Mouse (Mus musculus): ENCODE measurements around the gene Cldn19. TPM values are rescaled to one million over a fixed set of nuclear protein-coding genes. Genes with fewer than 3 reads are reported as not detected.

Gene Cldn19
- polyA plus RNA-seq, 1 experiment from 2014 or later = 7.1 TPM

- in situ Hi-C loops (cut with MboI; ENCODE audit: low pct_unique_long_range_greater_than_20kb) = no loop called here
- ATAC-seq = no peak
- ChIA-PET POLR2A (no interaction called here), CTCF (interaction anchor here (1.2 to 2.2 kb wide), 6 partner anchors 9 to 396 kb away, joined by 3 to 11 read pairs (median 3); no protein-coding TSS in a partner anchor)
- no peaks in the 10 kb centered on the region for H3K27me3 ChIP-seq
- TF ChIP-seq CTCF (IDR thresholded peaks at IDR 0.05) = no peak
- DNase-seq (ENCODE audit: low read depth, low spot score) = no peak
These were observed 16.6 kb upstream of the Cldn19 start for GRCm38 (mm10) chr4:119238661-119239060.

GRCm38 (mm10) chr4:119239181-119239682, 16.0 kb upstream of the Cldn19 start:
- DNase-seq (ENCODE audit: low read depth, low spot score) (no peak), ATAC-seq (peak; percentile 44)
- H3K27me3 ChIP-seq = no peaks in the 10 kb centered on the region
- in situ Hi-C loops (cut with MboI; ENCODE audit: low pct_unique_long_range_greater_than_20kb) = no loop called here
- POLR2A ChIA-PET = no interaction called here
- CTCF ChIA-PET = interaction anchor here (0.9 to 2.2 kb wide), 8 partner anchors 8 to 395 kb away, joined by 3 to 11 read pairs (median 3); no protein-coding TSS in a partner anchor
- no peak for TF ChIP-seq CTCF (IDR thresholded peaks at IDR 0.05)

GRCm38 (mm10) chr4:119241664-119242063, 13.6 kb upstream of the Cldn19 start:
- ChIA-PET POLR2A (no interaction called here), CTCF (interaction anchor here (1.1 kb wide), 1 partner anchor 100 kb away, joined by 4 read pairs; no protein-coding TSS in a partner anchor)
- ATAC-seq = no peak
- in situ Hi-C loops (cut with MboI; ENCODE audit: low pct_unique_long_range_greater_than_20kb) = loop anchor here (5.0 to 10.0 kb wide), 3 partner anchors 176 to 423 kb away; partner anchors contain the start of genes Ccdc30, Foxj3 and Frg2f1
- TF ChIP-seq CTCF (IDR thresholded peaks at IDR 0.05) = no peak
- H3K27me3 ChIP-seq = no peaks in the 10 kb centered on the region
- no peak for DNase-seq (ENCODE audit: low read depth, low spot score)

- ATAC-seq = no peak
- DNase-seq (ENCODE audit: low read depth, low spot score) = no peak
- H3K27me3 ChIP-seq = no peaks in the 10 kb centered on the region
- ChIA-PET CTCF (no interaction called here), POLR2A (no interaction called here)
- in situ Hi-C loops (cut with MboI; ENCODE audit: low pct_unique_long_range_greater_than_20kb) = loop anchor here (5.0 to 10.0 kb wide), 3 partner anchors 175 to 422 kb away; partner anchors contain the start of genes Ccdc30, Foxj3 and Frg2f1
- no peak for TF ChIP-seq CTCF (IDR thresholded peaks at IDR 0.05)
These were observed 12.6 kb upstream of the Cldn19 start for GRCm38 (mm10) chr4:119242571-119242970.

GRCm38 (mm10) chr4:119244468-119245240, 10.6 kb upstream of the Cldn19 start:
- POLR2A ChIA-PET = interaction anchor here (1.4 to 1.6 kb wide), 2 partner anchors 10 to 13 kb away, joined by 3 to 4 read pairs; no protein-coding TSS in a partner anchor
- in situ Hi-C loops (cut with MboI; ENCODE audit: low pct_unique_long_range_greater_than_20kb) = loop anchor here (5.0 to 10.0 kb wide), 5 partner anchors 48 to 420 kb away; partner anchors contain the start of genes Ccdc30, Foxj3, Frg2f1 and Ybx1
- CTCF ChIA-PET = interaction anchor here (0.7 to 2.3 kb wide), 4 partner anchors 10 to 93 kb away, joined by 3 to 5 read pairs (median 3); no protein-coding TSS in a partner anchor
- H3K27me3 ChIP-seq = no peaks in the 10 kb centered on the region
- no peak for DNase-seq (ENCODE audit: low read depth, low spot score)
- ATAC-seq = no peak
- no peak for TF ChIP-seq CTCF (IDR thresholded peaks at IDR 0.05)

GRCm38 (mm10) chr4:119245556-119245955, 9.7 kb upstream of the Cldn19 start:
- TF ChIP-seq CTCF (IDR thresholded peaks at IDR 0.05) = no peak

GRCm38 (mm10) chr4:119245961-119246360, 9.3 kb upstream of the Cldn19 start:
- no peaks in the 10 kb centered on the region for H3K27me3 ChIP-seq
- DNase-seq (ENCODE audit: low read depth, low spot score) (no peak), ATAC-seq (no peak)
- ChIA-PET POLR2A (no interaction called here), CTCF (interaction anchor here (1.0 to 3.1 kb wide), 6 partner anchors 7 to 93 kb away, joined by 3 to 17 read pairs (median 4); partner anchors contain the start of genes AU022252 and P3h1)
- no peak for TF ChIP-seq CTCF (IDR thresholded peaks at IDR 0.05)
- in situ Hi-C loops (cut with MboI; ENCODE audit: low pct_unique_long_range_greater_than_20kb) = loop anchor here (5.0 to 10.0 kb wide), 4 partner anchors 46 to 419 kb away; partner anchors contain the start of genes Foxj3, Frg2f1 and Ybx1

More at GRCm38 (mm10) chr4:119245556-119245955, 9.7 kb upstream of the Cldn19 start:
- in situ Hi-C loops (cut with MboI; ENCODE audit: low pct_unique_long_range_greater_than_20kb) = loop anchor here (5.0 to 10.0 kb wide), 4 partner anchors 47 to 419 kb away; partner anchors contain the start of genes Foxj3, Frg2f1 and Ybx1
- ChIA-PET POLR2A (no interaction called here), CTCF (interaction anchor here (0.7 to 3.1 kb wide), 6 partner anchors 9 to 93 kb away, joined by 3 to 17 read pairs (median 4); partner anchors contain the start of genes AU022252 and P3h1)
- H3K27me3 ChIP-seq = no peaks in the 10 kb centered on the region
- DNase-seq (ENCODE audit: low read depth, low spot score) = no peak
- no peak for ATAC-seq

- no peaks in the 10 kb centered on the region for H3K27me3 ChIP-seq
- DNase-seq (ENCODE audit: low read depth, low spot score) (no peak), ATAC-seq (no peak)
- in situ Hi-C loops (cut with MboI; ENCODE audit: low pct_unique_long_range_greater_than_20kb) = loop anchor here (5.0 to 10.0 kb wide), 4 partner anchors 46 to 418 kb away; partner anchors contain the start of genes Foxj3, Frg2f1 and Ybx1
- POLR2A ChIA-PET = no interaction called here
- CTCF ChIA-PET = interaction anchor here (1.1 to 3.1 kb wide), 5 partner anchors 7 to 132 kb away, joined by 3 to 17 read pairs (median 5); partner anchors contain the start of genes AU022252 and P3h1
- no peak for TF ChIP-seq CTCF (IDR thresholded peaks at IDR 0.05)
These were observed 8.5 kb upstream of the Cldn19 start for GRCm38 (mm10) chr4:119246688-119247225.

GRCm38 (mm10) chr4:119247462-119248235, 7.6 kb upstream of the Cldn19 start:
- no peak for TF ChIP-seq CTCF (IDR thresholded peaks at IDR 0.05)
- in situ Hi-C loops (cut with MboI; ENCODE audit: low pct_unique_long_range_greater_than_20kb) = loop anchor here (5.0 to 10.0 kb wide), 4 partner anchors 45 to 417 kb away; partner anchors contain the start of genes Foxj3, Frg2f1 and Ybx1
- ChIA-PET CTCF (interaction anchor here (0.9 to 3.1 kb wide), 9 partner anchors 8 to 131 kb away, joined by 3 to 17 read pairs (median 4); partner anchors contain the start of genes AU022252 and P3h1), POLR2A (interaction anchor here (0.6 kb wide), 1 partner anchor 10 kb away, joined by 3 read pairs; no protein-coding TSS in a partner anchor)
- DNase-seq (ENCODE audit: low read depth, low spot score) = no peak
- H3K27me3 ChIP-seq = no peaks in the 10 kb centered on the region
- ATAC-seq = peak; percentile 41

Measured in Patski (cell line).